Mouse (Mus musculus) left cerebral cortex, postnatal 4 days (tissue): ENCODE measurements at regions not wholly inside any gene's neighbourhood (a gene's known extent, or its start where the extent isn't known, plus 50 kb on each side); places are given as distances from the start of the nearest gene placed in this dataset.

Source experiments
- DNase-seq: peaks from one replicate; pipeline ENCODE4 v3.0.0-alpha.2; 2022
- intact Hi-C: fragments of 180-260 bp; cut with DNase I; formaldehyde crosslinking; loops from one replicate; pipeline ENCODE4 v1.15.1; 2025

- intact Hi-C loops, result no loop called here
- DNase-seq, result no peak
These were observed 338.0 kb upstream of the Vrk2 start for GRCm38 (mm10) chr11:26931766-26932165.

DNA sequence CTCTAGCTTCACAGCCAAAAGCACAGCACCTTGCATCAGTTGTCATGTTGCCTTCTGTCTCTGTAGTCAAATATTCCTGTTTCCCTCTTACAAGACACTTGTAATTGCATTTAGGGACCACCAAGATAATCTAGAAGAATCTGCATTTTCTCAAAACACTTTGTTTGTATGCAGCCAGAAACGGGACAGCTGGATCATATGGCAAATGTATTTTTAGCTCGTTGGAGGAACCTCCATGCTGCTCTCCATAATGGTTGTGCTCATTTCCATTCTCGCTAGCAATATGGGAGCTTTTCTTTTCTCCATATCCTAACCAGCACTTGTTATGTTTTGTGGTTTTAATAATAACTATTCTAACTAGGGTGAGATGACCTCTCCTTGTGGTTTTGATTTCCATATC is 313.3 kb upstream of the Vrk2 start:
- intact Hi-C loops, result no loop called here

GRCm38 (mm10) chr11:26881635-26882034 is 287.8 kb upstream of the Vrk2 start:
- intact Hi-C loops, result no loop called here
- no peak for DNase-seq

More for the DNA sequence above, 313.3 kb upstream of the Vrk2 start:
- DNase-seq, result no peak
